Mouse (Mus musculus): ENCODE data around the gene Asap2.
"Not testable (repeated sequence)": the region's sequence is repeated elsewhere in the genome, so short reads cannot be mapped to it uniquely, and the experiment has no call there.

GRCm38 (mm10) chr12:20990579-20990978 lies 320 bp downstream of the Asap2 start:
- TF ChIP-seq POLR2A (IDR thresholded peaks at IDR 0.05; ENCODE audit: control insufficient read depth in 1 of 2, insufficient read depth in 1 of 2, low read depth in 1 of 2, low read length in 2 of 2, poor library complexity in 1 of 2); CTCF (IDR thresholded peaks at IDR 0.05 in 2 of 3, conservative IDR thresholded peaks at IDR 0.05 in 1 of 3; ENCODE audit: control insufficient read depth in 1 of 3, insufficient read depth in 1 of 3, low read depth in 2 of 3, low read length in 3 of 3, poor library complexity in 1 of 3, severe bottlenecking in 1 of 3); HCFC1 (IDR thresholded peaks at IDR 0.05; ENCODE audit: low read depth, low read length); POLR2AphosphoS5 (IDR thresholded peaks at IDR 0.05; ENCODE audit: borderline replicate concordance, low read depth, low read length); USF2 (IDR thresholded peaks at IDR 0.05; ENCODE audit: borderline replicate concordance in 1 of 2, insufficient read depth in 1 of 2, low read depth in 1 of 2, low read length in 2 of 2); ZC3H11A (IDR thresholded peaks at IDR 0.05; ENCODE audit: low read depth, low read length); SMC3 (IDR thresholded peaks at IDR 0.05; ENCODE audit: low read depth, low read length); CHD2 (IDR thresholded peaks at IDR 0.05; ENCODE audit: low read length); EP300 (IDR thresholded peaks at IDR 0.05; ENCODE audit: low read depth in 1 of 2, low read length in 2 of 2); MYC (IDR thresholded peaks at IDR 0.05; ENCODE audit: low read depth, low read length); POLR2AphosphoS2 (IDR thresholded peaks at IDR 0.05; ENCODE audit: low read length): not testable (repeated sequence)

Data from MEL (cell line).